Mouse (Mus musculus) ES-Bruce4 (cell line): ENCODE data around the gene Ggt5. TPM values are rescaled to one million over a fixed set of nuclear protein-coding genes. Genes with fewer than 3 reads are reported as not detected.
A peak's percentile ranks its signal among the peaks of the same experiment; 100 is the strongest.

ENCODE experiments used
- H3K27ac ChIP-seq: 2 replicates; pipeline ENCODE4 v1.5.1; 2012; ENCODE audit warnings: low read length, inconsistent platforms; ENCODE audit not compliant: insufficient read depth
- H3K27me3 ChIP-seq: 2 replicates; pipeline ENCODE4 v1.6.1; 2012; ENCODE audit warnings: mild to moderate bottlenecking, low read length, inconsistent platforms; ENCODE audit not compliant: control insufficient read depth, poor library complexity, insufficient read depth, severe bottlenecking
- H3K36me3 ChIP-seq: 2 replicates; pipeline ENCODE4 v1.6.1; 2012; ENCODE audit warnings: inconsistent platforms, mild to moderate bottlenecking, low read length, moderate library complexity; ENCODE audit not compliant: control insufficient read depth, poor library complexity, insufficient read depth, severe bottlenecking
- H3K4me1 ChIP-seq: one replicate; pipeline ENCODE4 v1.8.1; 2011; ENCODE audit warnings: low read length; ENCODE audit not compliant: control insufficient read depth, insufficient read depth
- H3K4me3 ChIP-seq: 2 replicates; pipeline ENCODE4 v1.5.1; 2011; ENCODE audit warnings: low read depth, mild to moderate bottlenecking, low read length
- H3K9ac ChIP-seq: 2 replicates; pipeline ENCODE4 v1.6.1; 2012; ENCODE audit warnings: low read depth, mild to moderate bottlenecking, inconsistent platforms; ENCODE audit not compliant: poor library complexity, severe bottlenecking
- H3K9me3 ChIP-seq: replicated peaks from 2 replicates; pipeline ENCODE4 v1.6.1; 2012; ENCODE audit warnings: mild to moderate bottlenecking, low read length, inconsistent platforms; ENCODE audit not compliant: control insufficient read depth, poor library complexity, insufficient read depth, severe bottlenecking
- CTCF ChIP-seq: IDR thresholded peaks from one replicate; pipeline ENCODE4 v1.8.1; 2011; ENCODE audit warnings: low read depth, low read length
- EP300 ChIP-seq: IDR thresholded peaks from 2 replicates; pipeline ENCODE4 v1.6.1; 2011; ENCODE audit warnings: low read depth, low read length; ENCODE audit not compliant: insufficient read depth
- POLR2A ChIP-seq: IDR thresholded peaks from one replicate; pipeline ENCODE4 v1.8.1; 2011; ENCODE audit warnings: low read length; ENCODE audit not compliant: insufficient read depth
- polyA plus RNA-seq: library from polyadenylated mRNA; stranded (reverse); fragments of >200 nt; gene quantifications from 2 replicates; pipeline ENCODE4 v1.2.4, GENCODE M21; 2011; ENCODE audit warnings: low read depth; ENCODE audit not compliant: missing spikeins, insufficient read depth, insufficient read length

Gene Ggt5
- polyA plus RNA-seq, 1 experiment: 0.81 TPM

DNA sequence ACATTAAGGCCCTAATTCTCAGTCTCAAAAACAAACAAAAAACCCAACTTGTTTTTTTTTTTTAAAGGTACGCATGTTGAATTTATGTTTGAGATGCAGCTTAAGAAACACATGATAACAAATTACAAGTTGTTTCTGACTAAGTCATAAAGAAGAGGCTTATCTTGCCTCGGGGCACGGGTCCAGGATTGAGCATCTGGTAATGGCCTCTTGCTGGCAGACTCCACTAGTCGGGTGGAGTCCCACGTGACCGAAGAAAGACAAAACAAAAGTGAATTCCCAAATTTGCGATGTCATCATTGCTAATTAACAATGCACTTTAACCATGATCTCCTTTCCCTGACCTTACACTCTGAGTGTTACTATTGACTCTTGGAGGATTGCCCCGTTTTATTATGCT is 6.8 kb downstream of the Ggt5 start:
- TF ChIP-seq CTCF: no peak
- no peak for TF ChIP-seq POLR2A
- no peak for TF ChIP-seq EP300
- H3K27me3 ChIP-seq: no peaks in the 10 kb centered on the region
- H3K27ac ChIP-seq: no peak overlapping the region
- H3K4me1 ChIP-seq: no peaks in the 10 kb centered on the region
- H3K36me3 ChIP-seq: no peaks in the 10 kb centered on the region
- H3K9ac ChIP-seq: no peak overlapping the region
- H3K4me3 ChIP-seq: no peak overlapping the region
- no peaks in the 10 kb centered on the region for H3K9me3 ChIP-seq

DNA sequence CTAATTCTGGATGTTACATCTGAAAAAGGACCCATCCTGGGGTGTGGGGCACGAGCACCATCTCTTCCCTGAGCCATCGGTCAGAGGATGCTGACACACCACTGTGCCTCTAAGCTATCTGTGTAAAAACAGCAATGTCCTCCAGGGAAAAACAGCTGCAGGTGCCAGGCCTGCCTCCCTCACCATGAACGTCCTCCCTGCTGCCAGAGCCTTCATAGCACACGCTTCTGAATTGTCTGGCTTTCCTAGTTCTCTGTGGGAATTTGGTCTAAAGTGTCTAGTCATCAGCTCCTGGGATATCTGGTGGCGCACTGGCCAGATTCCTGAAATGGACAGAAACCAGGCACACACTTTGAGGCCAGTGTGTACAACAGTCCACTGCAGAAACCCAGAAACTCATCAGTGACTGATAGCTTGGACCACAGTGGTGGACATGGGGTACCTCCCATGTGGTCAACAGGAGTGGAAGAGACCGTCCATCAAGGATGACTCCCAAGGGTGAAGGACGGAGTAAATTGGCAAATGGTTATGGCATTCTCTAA is 11.1 kb downstream of the Ggt5 start:
- no peak overlapping the region for H3K9ac ChIP-seq
- H3K27ac ChIP-seq: no peak overlapping the region

DNA sequence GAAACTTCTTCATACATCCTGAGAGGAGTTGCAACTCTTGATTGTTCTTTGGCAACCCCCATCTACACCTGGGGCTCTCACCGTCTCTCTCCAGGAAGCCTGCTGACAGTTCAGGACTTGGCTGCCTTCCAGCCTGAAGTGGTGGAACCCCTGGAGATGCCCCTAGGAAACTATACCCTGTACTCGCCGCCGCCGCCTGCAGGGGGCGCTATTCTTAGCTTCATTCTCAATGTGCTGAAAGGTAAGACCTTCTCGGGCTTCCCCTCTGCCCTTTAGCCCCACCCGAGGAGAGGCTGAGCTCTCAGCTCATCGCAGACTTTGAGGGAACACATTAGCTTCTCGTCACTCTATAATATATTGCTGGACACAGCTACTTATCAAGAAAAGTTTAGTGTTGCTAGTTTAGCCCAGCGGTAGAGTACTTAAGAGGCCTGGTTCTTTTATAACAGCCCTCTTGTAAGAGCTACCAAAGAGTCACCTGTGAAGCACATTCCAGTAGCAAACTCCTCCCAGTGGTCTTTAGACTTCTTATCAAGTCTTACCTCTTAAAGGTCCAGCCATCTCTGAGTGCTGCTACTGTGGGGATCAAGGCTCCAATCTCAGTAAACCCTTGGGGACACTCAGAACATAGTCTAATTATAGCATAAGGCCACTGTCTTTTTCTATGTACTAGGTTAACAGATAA is 16.2 kb downstream of the Ggt5 start:
- Histone ChIP-seq H3K27me3 (no peaks in the 10 kb centered on the region), H3K9ac (no peak overlapping the region), H3K36me3 (no peaks in the 10 kb centered on the region), H3K4me3 (no peak overlapping the region), H3K4me1 (no peaks in the 10 kb centered on the region), H3K27ac (no peak overlapping the region), H3K9me3 (no peaks in the 10 kb centered on the region)
- peak; percentile 59 for TF ChIP-seq CTCF
- no peak for TF ChIP-seq POLR2A

More for the DNA sequence above, 11.1 kb downstream of the Ggt5 start:
- Histone ChIP-seq H3K36me3 (no peaks in the 10 kb centered on the region), H3K4me3 (no peak overlapping the region), H3K4me1 (no peaks in the 10 kb centered on the region), H3K27me3 (no peaks in the 10 kb centered on the region), H3K9me3 (no peaks in the 10 kb centered on the region)
- TF ChIP-seq CTCF (no peak), POLR2A (no peak), EP300 (no peak)

DNA sequence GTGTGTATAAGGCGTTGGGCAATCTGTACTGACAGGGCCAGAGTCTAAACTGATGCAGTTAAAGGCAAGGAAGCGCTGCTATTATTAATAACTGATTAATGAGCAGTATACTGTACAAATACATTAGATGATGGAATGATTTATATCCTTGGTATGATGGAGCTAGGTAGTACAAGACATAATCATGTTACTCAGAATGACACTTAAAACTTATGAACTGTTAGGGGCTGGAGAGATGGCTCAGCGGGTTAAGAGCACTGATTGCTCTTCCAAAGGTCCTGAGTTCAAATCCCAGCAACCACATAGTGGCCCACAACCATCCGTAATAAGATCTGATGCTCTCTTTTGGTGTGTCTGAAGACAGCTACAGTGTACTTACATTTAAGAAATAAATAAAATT is 18.1 kb downstream of the Ggt5 start:
- H3K4me1 ChIP-seq: no peaks in the 10 kb centered on the region
- H3K36me3 ChIP-seq: no peaks in the 10 kb centered on the region
- no peak for TF ChIP-seq EP300
- TF ChIP-seq CTCF: no peak
- no peak for TF ChIP-seq POLR2A
- no peak overlapping the region for H3K4me3 ChIP-seq
- no peak overlapping the region for H3K9ac ChIP-seq
- H3K9me3 ChIP-seq: no peaks in the 10 kb centered on the region
- no peak overlapping the region for H3K27ac ChIP-seq
- H3K27me3 ChIP-seq: no peaks in the 10 kb centered on the region

DNA sequence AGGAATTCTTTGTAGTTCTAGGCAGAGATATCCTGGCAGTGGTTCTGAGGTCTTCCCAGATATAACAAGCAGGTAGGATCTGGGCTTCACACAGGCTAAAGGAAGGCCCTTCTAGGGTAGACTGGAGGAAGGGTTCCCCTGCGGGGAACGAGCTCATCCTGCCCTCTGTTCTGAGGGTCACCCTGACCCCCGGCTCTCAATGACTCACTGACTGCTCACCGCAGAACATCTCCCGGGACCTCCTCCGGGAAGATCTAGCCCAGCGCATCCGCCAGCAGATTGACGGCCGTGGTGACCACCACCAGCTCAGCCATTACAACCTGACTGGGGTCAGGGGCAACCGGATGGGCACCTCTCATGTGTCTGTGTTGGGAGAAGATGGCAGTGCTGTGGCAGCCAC is 19.8 kb downstream of the Ggt5 start:
- H3K27ac ChIP-seq: no peak overlapping the region
- no peaks in the 10 kb centered on the region for H3K9me3 ChIP-seq
- H3K4me1 ChIP-seq: no peaks in the 10 kb centered on the region
- no peak overlapping the region for H3K9ac ChIP-seq
- TF ChIP-seq POLR2A (no peak), EP300 (no peak), CTCF (no peak)
- H3K27me3 ChIP-seq: no peaks in the 10 kb centered on the region
- no peak overlapping the region for H3K4me3 ChIP-seq
- no peaks in the 10 kb centered on the region for H3K36me3 ChIP-seq

DNA sequence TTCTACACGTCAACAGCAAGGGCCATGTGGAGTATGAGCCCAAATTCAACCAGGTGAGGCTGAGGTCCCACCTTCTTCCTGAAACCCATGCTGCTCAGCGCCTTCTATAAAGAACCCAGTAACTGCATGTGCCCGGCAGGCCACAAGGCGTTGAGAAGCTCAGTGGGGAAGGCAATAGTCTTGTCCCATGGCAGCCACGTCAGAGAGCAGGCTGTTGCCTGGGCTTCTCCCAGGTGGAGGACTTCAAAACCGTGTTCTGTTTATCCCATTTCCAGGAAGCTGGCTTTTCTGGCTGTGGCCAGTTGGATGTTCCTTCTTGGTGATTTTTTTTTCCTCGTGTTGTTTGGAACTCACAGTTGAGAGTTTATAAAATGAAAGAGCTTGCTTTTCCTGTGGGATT is 21.3 kb downstream of the Ggt5 start:
- no peaks in the 10 kb centered on the region for H3K9me3 ChIP-seq
- no peak for TF ChIP-seq POLR2A
- TF ChIP-seq EP300: no peak
- TF ChIP-seq CTCF: no peak
- H3K4me3 ChIP-seq: no peak overlapping the region
- H3K27me3 ChIP-seq: no peaks in the 10 kb centered on the region
- no peak overlapping the region for H3K9ac ChIP-seq
- H3K27ac ChIP-seq: no peak overlapping the region
- no peaks in the 10 kb centered on the region for H3K36me3 ChIP-seq
- no peaks in the 10 kb centered on the region for H3K4me1 ChIP-seq
